Mouse (Mus musculus): Measurements from ENCODE around the gene Magt1.
"Not testable (repeated sequence)": the region's sequence is repeated elsewhere in the genome, so short reads cannot be mapped to it uniquely, and the experiment has no call there.

The Magt1 gene

GRCm38 (mm10) chrX:105946357-105946756 is 65.3 kb downstream of the Magt1 start:
- no peak for DNase-seq (ENCODE audit: low spot score)

GRCm38 (mm10) chrX:105939245-105939644 is 72.5 kb downstream of the Magt1 start:
- DNase-seq (ENCODE audit: low spot score), result no peak

- no peak for DNase-seq (ENCODE audit: low spot score)
Observed at GRCm38 (mm10) chrX:105937736-105938135, 74.0 kb downstream of the Magt1 start.

GRCm38 (mm10) chrX:105934341-105934740 is 77.4 kb downstream of the Magt1 start:
- no peak for DNase-seq (ENCODE audit: low spot score)

- DNase-seq (ENCODE audit: low spot score), result no peak
Observed at GRCm38 (mm10) chrX:105929478-105930038, 82.1 kb downstream of the Magt1 start.

- DNase-seq (ENCODE audit: low spot score), result peak; percentile 80
Observed at GRCm38 (mm10) chrX:105928861-105929477, 82.7 kb downstream of the Magt1 start, which contains the start of gene Atrx. Gene Atrx, minus strand, starts transcription at chrX:105929403.

- DNase-seq (ENCODE audit: low spot score), result peak; percentile 13
Observed at GRCm38 (mm10) chrX:105927941-105928860, 83.5 kb downstream of the Magt1 start.

GRCm38 (mm10) chrX:105926121-105926735 is 85.5 kb downstream of the Magt1 start:
- DNase-seq (ENCODE audit: low spot score), result no peak

- no peak for DNase-seq (ENCODE audit: low spot score)
Observed at GRCm38 (mm10) chrX:105924326-105925070, 87.2 kb downstream of the Magt1 start.

GRCm38 (mm10) chrX:105923896-105924295 is 87.8 kb downstream of the Magt1 start:
- no peak for DNase-seq (ENCODE audit: low spot score)

- not testable (repeated sequence) for DNase-seq (ENCODE audit: low spot score)
Observed at GRCm38 (mm10) chrX:105922986-105923385, 88.7 kb downstream of the Magt1 start.

- no peak for DNase-seq (ENCODE audit: low spot score)
Observed at GRCm38 (mm10) chrX:105921421-105921820, 90.3 kb downstream of the Magt1 start.
